Mouse (Mus musculus): ENCODE measurements at regions not wholly inside any gene's neighbourhood (a gene's known extent, or its start where the extent isn't known, plus 50 kb on each side); places are given as distances from the start of the nearest gene placed in this dataset.
"Not testable (repeated sequence)": the region's sequence is repeated elsewhere in the genome, so short reads cannot be mapped to it uniquely, and the experiment has no call there.

DNA sequence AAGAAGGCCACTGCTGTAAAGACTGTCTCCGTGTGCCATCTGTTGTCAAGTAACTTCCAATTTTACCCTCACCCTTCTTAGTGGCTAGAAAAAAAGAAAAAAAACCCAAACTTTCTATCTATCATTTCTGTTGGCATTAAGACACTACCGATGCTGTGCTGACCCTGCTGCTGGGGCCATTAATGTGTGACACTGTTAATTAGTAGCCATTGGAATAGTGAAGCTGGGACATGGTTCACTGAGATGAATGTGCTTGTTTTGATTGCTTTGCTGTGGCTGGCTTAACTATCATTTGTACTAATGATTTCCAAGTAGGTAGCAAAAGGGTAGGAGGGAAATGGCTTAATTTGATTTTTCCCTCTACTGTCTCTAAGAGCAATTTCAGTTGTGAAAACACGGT lies 524.9 kb upstream of the Stxbp6 start:
- no peak for DNase-seq (ENCODE audit: extremely low spot score in 1 of 2, low spot score in 2 of 2)
- intact Hi-C loops (cut with DNase I) = no loop called here

- intact Hi-C loops (cut with DNase I) = no loop called here
- DNase-seq (ENCODE audit: extremely low spot score in 1 of 2, low spot score in 2 of 2) = no peak
Measured at GRCm38 (mm10) chr12:45597904-45598570, 523.5 kb upstream of the Stxbp6 start.

GRCm38 (mm10) chr12:45594689-45595088 lies 520.2 kb upstream of the Stxbp6 start:
- intact Hi-C loops (cut with DNase I) = no loop called here
- DNase-seq (ENCODE audit: extremely low spot score in 1 of 2, low spot score in 2 of 2) = no peak

GRCm38 (mm10) chr12:45590191-45590590 lies 515.7 kb upstream of the Stxbp6 start:
- no peak for DNase-seq (ENCODE audit: extremely low spot score in 1 of 2, low spot score in 2 of 2)
- intact Hi-C loops (cut with DNase I) = no loop called here

- DNase-seq (ENCODE audit: extremely low spot score in 1 of 2, low spot score in 2 of 2) = no peak
- intact Hi-C loops (cut with DNase I) = no loop called here
Measured at GRCm38 (mm10) chr12:45585763-45586162, 511.3 kb upstream of the Stxbp6 start.

- DNase-seq (ENCODE audit: extremely low spot score in 1 of 2, low spot score in 2 of 2) = no peak
- intact Hi-C loops (cut with DNase I) = no loop called here
Measured at GRCm38 (mm10) chr12:45563325-45564030, 489.0 kb upstream of the Stxbp6 start.

- intact Hi-C loops (cut with DNase I) = no loop called here
- DNase-seq (ENCODE audit: extremely low spot score in 1 of 2, low spot score in 2 of 2) = no peak
Measured at GRCm38 (mm10) chr12:45562637-45563220, 488.2 kb upstream of the Stxbp6 start.

DNA sequence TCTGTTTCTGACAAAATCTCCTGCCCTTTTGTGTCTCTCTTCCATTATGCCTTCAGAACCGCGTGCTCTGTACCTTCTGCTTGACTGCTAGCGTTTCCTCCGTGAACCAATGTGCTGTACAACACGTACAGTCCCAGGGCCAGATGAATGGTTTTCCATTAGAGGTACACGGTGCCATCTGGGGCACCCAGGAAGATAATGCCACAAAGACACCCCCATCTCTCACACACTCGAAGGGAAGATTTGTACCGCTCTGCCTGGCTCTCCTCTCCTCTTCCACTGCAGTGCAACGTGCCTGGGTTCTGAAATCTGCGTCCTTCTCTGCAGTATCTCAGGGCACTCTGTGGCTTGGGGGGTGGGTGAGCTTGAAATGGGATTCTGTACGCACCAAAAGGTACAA lies 487.4 kb upstream of the Stxbp6 start:
- intact Hi-C loops (cut with DNase I) = no loop called here
- DNase-seq (ENCODE audit: extremely low spot score in 1 of 2, low spot score in 2 of 2) = no peak

GRCm38 (mm10) chr12:45561362-45561761 lies 486.9 kb upstream of the Stxbp6 start:
- intact Hi-C loops (cut with DNase I) = no loop called here

DNA sequence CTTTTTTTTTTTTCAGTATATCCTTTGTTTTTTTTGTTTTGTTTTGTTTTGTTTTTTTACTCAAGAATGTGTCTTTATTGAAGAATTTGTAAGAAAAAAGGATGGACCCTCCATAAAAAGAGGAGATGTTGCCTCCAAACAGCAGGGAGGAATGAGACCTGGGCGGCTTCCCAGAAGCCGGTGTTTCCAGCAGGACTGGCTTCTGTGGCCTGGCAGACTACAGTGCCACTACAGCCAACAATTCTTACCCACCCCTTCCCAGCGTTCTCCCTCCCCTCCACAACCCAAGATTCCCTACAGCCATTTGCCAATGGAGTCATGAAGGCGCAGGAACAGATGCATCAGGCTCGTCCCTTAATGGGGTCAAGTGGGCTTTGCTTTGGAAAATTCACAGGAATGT lies 475.4 kb upstream of the Stxbp6 start:
- DNase-seq (ENCODE audit: extremely low spot score in 1 of 2, low spot score in 2 of 2); intact Hi-C loops (cut with DNase I): not testable (repeated sequence)

More at GRCm38 (mm10) chr12:45561362-45561761, 486.9 kb upstream of the Stxbp6 start:
- DNase-seq (ENCODE audit: extremely low spot score in 1 of 2, low spot score in 2 of 2) = no peak

GRCm38 (mm10) chr12:45519554-45519953 lies 445.0 kb upstream of the Stxbp6 start:
- DNase-seq (ENCODE audit: extremely low spot score in 1 of 2, low spot score in 2 of 2) = no peak
- intact Hi-C loops (cut with DNase I) = no loop called here

GRCm38 (mm10) chr12:45514459-45514858 lies 439.9 kb upstream of the Stxbp6 start:
- intact Hi-C loops (cut with DNase I) = no loop called here
- no peak for DNase-seq (ENCODE audit: extremely low spot score in 1 of 2, low spot score in 2 of 2)

GRCm38 (mm10) chr12:45507400-45507982 lies 433.0 kb upstream of the Stxbp6 start:
- intact Hi-C loops (cut with DNase I) = no loop called here
- DNase-seq (ENCODE audit: extremely low spot score in 1 of 2, low spot score in 2 of 2) = peak in 1 of 2 experiments; percentile 13

GRCm38 (mm10) chr12:45499834-45500233 lies 425.3 kb upstream of the Stxbp6 start:
- no peak for DNase-seq (ENCODE audit: extremely low spot score in 1 of 2, low spot score in 2 of 2)
- intact Hi-C loops (cut with DNase I) = no loop called here

DNA sequence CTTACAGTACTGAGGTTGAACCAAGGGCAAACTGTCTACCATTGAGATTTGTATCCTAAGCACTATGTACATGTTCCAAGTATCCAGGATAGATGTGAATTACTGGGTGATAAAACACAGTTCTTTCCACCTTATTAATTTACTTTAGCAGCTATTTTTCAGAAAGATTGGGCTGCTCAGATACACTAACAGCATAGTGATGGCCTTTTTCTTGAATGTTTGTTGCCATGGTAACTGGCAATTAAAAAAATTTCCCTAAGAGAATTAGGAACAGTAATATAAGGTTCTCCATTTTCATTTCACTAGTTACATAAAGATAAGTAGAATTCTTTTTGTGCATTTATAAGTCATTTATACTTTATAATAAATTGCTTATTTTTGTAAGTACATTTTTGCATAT lies 423.7 kb upstream of the Stxbp6 start:
- intact Hi-C loops (cut with DNase I) = no loop called here
- DNase-seq (ENCODE audit: extremely low spot score in 1 of 2, low spot score in 2 of 2) = no peak

DNA sequence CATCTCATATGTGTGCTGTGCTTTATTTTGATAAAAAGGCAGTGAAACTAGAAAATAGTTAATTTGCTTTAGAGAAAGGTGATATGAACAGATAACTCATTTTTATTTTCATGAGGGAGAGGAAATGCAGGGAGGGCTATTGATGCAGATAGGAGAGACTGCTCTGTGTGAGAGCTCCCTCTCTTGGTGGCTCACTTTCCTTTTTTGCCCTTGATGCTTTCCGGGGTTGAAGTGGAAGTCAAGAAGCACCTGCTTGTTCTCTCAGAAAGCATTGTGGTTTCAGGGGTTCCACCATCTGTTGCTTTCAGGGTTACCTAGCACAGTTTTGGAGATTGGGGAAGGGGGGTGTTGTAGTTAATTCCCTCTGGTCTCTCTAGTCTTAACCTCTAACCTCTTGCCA lies 414.5 kb upstream of the Stxbp6 start:
- intact Hi-C loops (cut with DNase I) = no loop called here
- no peak for DNase-seq (ENCODE audit: extremely low spot score in 1 of 2, low spot score in 2 of 2)

- no peak for DNase-seq (ENCODE audit: extremely low spot score in 1 of 2, low spot score in 2 of 2)
Measured at GRCm38 (mm10) chr12:45476881-45477280, 402.4 kb upstream of the Stxbp6 start.

GRCm38 (mm10) chr12:45468093-45468492 lies 393.6 kb upstream of the Stxbp6 start:
- DNase-seq (ENCODE audit: extremely low spot score in 1 of 2, low spot score in 2 of 2) = no peak
- intact Hi-C loops (cut with DNase I) = loop anchor here (10.0 kb wide), 1 partner anchor 457 kb away; no protein-coding TSS in a partner anchor

More at GRCm38 (mm10) chr12:45476881-45477280, 402.4 kb upstream of the Stxbp6 start:
- intact Hi-C loops (cut with DNase I) = no loop called here

- intact Hi-C loops (cut with DNase I) = loop anchor here (10.0 kb wide), 1 partner anchor 458 kb away; no protein-coding TSS in a partner anchor
- peak; percentile 46 to 56 for DNase-seq (ENCODE audit: extremely low spot score in 1 of 2, low spot score in 2 of 2)
Measured at GRCm38 (mm10) chr12:45467058-45467457, 392.5 kb upstream of the Stxbp6 start.

GRCm38 (mm10) chr12:45466066-45466465 lies 391.6 kb upstream of the Stxbp6 start:
- peak; percentile 37 to 73 for DNase-seq (ENCODE audit: extremely low spot score in 1 of 2, low spot score in 2 of 2)
- intact Hi-C loops (cut with DNase I) = loop anchor here (10.0 kb wide), 1 partner anchor 459 kb away; no protein-coding TSS in a partner anchor

All from left cerebral cortex, postnatal 10 days (tissue).